Mouse (Mus musculus): ENCODE data around the gene Brinp3. TPM values are rescaled to one million over a fixed set of nuclear protein-coding genes. Genes with fewer than 3 reads are reported as not detected.

Brinp3 gene
- polyA plus RNA-seq, 2 experiments: not detected

DNA sequence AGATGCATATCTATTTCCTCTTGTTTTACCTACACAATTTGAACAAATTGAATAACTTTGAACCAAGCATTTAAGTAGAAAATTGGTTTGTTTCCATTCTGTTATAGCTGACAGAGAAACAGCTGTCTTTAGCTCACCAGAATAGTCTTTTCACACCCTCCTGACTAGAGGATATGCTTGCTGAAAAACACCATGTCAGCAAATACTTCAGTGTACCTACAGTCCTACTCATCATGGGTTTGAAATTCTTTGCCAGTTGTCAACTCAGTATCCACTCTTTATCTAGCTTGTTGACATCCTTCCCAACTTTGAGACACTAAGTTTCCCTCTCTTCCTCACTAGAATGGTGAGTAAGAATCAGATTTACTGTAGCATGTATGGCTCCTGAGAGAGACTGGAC is 62.4 kb downstream of the Brinp3 start:
- Histone ChIP-seq H3K9me3 (ENCODE audit: control insufficient read depth, low read length) (no peaks in the 10 kb centered on the region), H3K36me3 (replicated peaks; ENCODE audit: control insufficient read depth, insufficient read depth, low read depth) (no peaks in the 10 kb centered on the region), H3K27me3 (ENCODE audit: control insufficient read depth, insufficient read depth, low read length) (no peaks in the 10 kb centered on the region), H3K4me3 (ENCODE audit: insufficient read depth in 1 of 2, low read depth in 2 of 2, low read length in 2 of 2) (no peak overlapping the region), H3K27ac (no peak overlapping the region), H3K9ac (replicated peaks) (no peak overlapping the region), H3K4me2 (ENCODE audit: low read depth) (no peak overlapping the region), H3K4me1 (replicated peaks; ENCODE audit: control insufficient read depth in 2 of 2, insufficient read depth in 2 of 2, low read length in 1 of 2) (no peaks in the 10 kb centered on the region)
- DNase-seq (ENCODE audit: low read depth in 3 of 3, low spot score in 3 of 3) (no peak), ATAC-seq (ENCODE audit: insufficient read depth) (no peak)
- no peak for TF ChIP-seq EP300 (IDR thresholded peaks at IDR 0.05; ENCODE audit: low read depth)
- no peak for TF ChIP-seq CTCF (IDR thresholded peaks at IDR 0.05; ENCODE audit: low read depth)

DNA sequence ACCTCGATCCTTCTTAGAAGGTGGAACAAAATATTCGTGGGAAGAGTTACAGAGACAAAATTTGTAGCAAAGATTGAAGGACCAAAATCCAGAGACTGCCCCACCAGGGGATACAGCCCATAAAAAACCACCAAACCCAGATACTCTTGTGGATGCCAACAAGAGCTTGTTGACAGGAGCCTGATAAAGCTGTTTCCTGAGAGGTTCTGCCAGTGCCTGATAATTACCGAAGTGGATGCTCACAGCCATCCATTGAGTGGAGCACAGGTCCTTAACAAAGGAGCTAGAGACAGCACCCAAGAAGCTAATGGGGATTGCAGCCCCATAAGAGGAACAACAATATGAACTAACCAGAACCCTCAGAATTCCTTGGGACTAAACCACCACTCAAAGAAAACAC is 67.6 kb downstream of the Brinp3 start:
- no peak for DNase-seq (ENCODE audit: low read depth in 3 of 3, low spot score in 3 of 3)
- H3K4me3 ChIP-seq (ENCODE audit: insufficient read depth in 1 of 2, low read depth in 2 of 2, low read length in 2 of 2): no peak overlapping the region
- no peak overlapping the region for H3K9ac ChIP-seq (replicated peaks)
- TF ChIP-seq CTCF (IDR thresholded peaks at IDR 0.05; ENCODE audit: low read depth) (no peak), EP300 (IDR thresholded peaks at IDR 0.05; ENCODE audit: low read depth) (no peak)
- no peak overlapping the region for H3K27ac ChIP-seq
- H3K36me3 ChIP-seq (replicated peaks; ENCODE audit: control insufficient read depth, insufficient read depth, low read depth): no peaks in the 10 kb centered on the region
- H3K4me2 ChIP-seq (ENCODE audit: low read depth): no peak overlapping the region
- 51% methylated on average over 3 of the region's 3 CpGs for WGBS (ENCODE audit: insufficient replicate concordance)
- ATAC-seq (ENCODE audit: insufficient read depth): no peak
- no peaks in the 10 kb centered on the region for H3K27me3 ChIP-seq (ENCODE audit: control insufficient read depth, insufficient read depth, low read length)
- H3K9me3 ChIP-seq (ENCODE audit: control insufficient read depth, low read length): no peaks in the 10 kb centered on the region
- H3K4me1 ChIP-seq (replicated peaks; ENCODE audit: control insufficient read depth in 2 of 2, insufficient read depth in 2 of 2, low read length in 1 of 2): no peaks in the 10 kb centered on the region

DNA sequence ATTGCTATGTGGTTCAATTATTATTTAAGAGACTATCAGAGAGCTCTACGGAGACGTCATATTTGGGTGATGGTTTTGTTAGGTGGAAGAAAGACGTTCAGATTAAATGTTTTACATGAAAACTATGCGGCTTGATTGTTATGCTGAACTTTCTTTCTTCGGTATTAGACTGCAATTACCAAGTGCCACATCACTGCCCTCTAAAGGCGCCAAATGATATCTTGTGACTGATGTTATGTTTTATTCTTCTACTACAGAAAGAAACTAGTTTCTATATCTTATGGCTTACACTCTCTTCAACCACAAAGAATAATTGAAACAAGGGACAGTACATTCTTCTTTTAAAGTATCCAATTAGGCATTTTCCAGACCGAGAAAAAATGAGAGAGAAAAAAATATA is 89.6 kb downstream of the Brinp3 start:
- Histone ChIP-seq H3K9me3 (ENCODE audit: control insufficient read depth, low read length) (no peaks in the 10 kb centered on the region), H3K27ac (no peak overlapping the region), H3K4me3 (ENCODE audit: insufficient read depth in 1 of 2, low read depth in 2 of 2, low read length in 2 of 2) (no peak overlapping the region), H3K27me3 (ENCODE audit: control insufficient read depth, insufficient read depth, low read length) (no peaks in the 10 kb centered on the region), H3K36me3 (replicated peaks; ENCODE audit: control insufficient read depth, insufficient read depth, low read depth) (no peaks in the 10 kb centered on the region), H3K4me1 (replicated peaks; ENCODE audit: control insufficient read depth in 2 of 2, insufficient read depth in 2 of 2, low read length in 1 of 2) (no peaks in the 10 kb centered on the region), H3K9ac (replicated peaks) (no peak overlapping the region), H3K4me2 (ENCODE audit: low read depth) (no peak overlapping the region)
- TF ChIP-seq EP300 (IDR thresholded peaks at IDR 0.05; ENCODE audit: low read depth) (no peak), CTCF (IDR thresholded peaks at IDR 0.05; ENCODE audit: low read depth) (no peak)
- 57% methylated on average over 7 of the region's 7 CpGs for WGBS (ENCODE audit: insufficient replicate concordance)
- DNase-seq (ENCODE audit: low read depth in 3 of 3, low spot score in 3 of 3) (no peak), ATAC-seq (ENCODE audit: insufficient read depth) (no peak)

DNA sequence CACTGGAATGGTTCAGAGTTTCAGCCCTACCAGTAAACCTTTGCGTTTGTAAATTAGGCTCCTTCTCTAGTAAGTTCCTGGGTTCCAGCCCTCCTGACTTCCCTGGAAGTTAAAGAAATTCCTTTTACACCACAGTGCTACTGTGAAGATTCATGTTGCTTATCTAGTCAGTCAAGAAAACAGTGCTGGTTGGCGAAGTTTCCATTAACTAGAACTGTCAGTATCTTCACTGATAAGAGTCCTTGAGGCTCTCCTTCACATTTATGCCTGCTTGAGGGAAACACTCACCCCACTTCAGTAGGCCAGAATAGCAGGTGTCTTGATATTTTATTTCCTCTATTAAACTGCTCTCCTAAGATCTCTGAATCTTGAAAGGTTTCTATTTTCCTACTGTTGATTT is 138.3 kb downstream of the Brinp3 start:
- ATAC-seq (ENCODE audit: insufficient read depth): no peak
- no peak overlapping the region for H3K27ac ChIP-seq
- TF ChIP-seq CTCF (IDR thresholded peaks at IDR 0.05; ENCODE audit: low read depth): no peak
- no peaks in the 10 kb centered on the region for H3K4me1 ChIP-seq (replicated peaks; ENCODE audit: control insufficient read depth in 2 of 2, insufficient read depth in 2 of 2, low read length in 1 of 2)
- H3K9ac ChIP-seq (replicated peaks): no peak overlapping the region
- H3K36me3 ChIP-seq (replicated peaks; ENCODE audit: control insufficient read depth, insufficient read depth, low read depth): no peaks in the 10 kb centered on the region
- H3K9me3 ChIP-seq (ENCODE audit: control insufficient read depth, low read length): no peaks in the 10 kb centered on the region
- H3K4me3 ChIP-seq (ENCODE audit: insufficient read depth in 1 of 2, low read depth in 2 of 2, low read length in 2 of 2): no peak overlapping the region
- no peak for DNase-seq (ENCODE audit: low read depth in 3 of 3, low spot score in 3 of 3)
- 25% methylated on average over 2 of the region's 2 CpGs for WGBS (ENCODE audit: insufficient replicate concordance)
- no peaks in the 10 kb centered on the region for H3K27me3 ChIP-seq (ENCODE audit: control insufficient read depth, insufficient read depth, low read length)
- H3K4me2 ChIP-seq (ENCODE audit: low read depth): no peak overlapping the region

DNA sequence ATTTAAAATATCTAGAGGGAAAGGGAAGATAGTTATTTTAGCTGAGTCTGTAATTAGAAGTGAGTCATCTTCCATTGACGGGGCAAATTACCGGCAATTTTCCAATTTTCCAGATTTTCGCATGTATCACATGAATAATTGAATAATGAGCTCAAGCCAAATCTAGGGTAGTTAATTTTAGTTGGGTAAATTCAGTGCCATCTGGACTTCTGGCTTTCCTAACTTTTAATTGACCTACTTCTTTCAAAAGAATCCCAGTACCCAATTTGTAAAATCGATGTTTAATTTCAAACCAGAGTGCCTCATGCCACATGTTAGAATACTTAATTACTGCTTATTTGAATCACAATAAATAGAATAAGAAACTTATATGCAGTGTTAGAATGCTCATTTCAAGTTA is 162.7 kb downstream of the Brinp3 start:
- TF ChIP-seq EP300 (IDR thresholded peaks at IDR 0.05; ENCODE audit: low read depth): no peak
- TF ChIP-seq CTCF (IDR thresholded peaks at IDR 0.05; ENCODE audit: low read depth): no peak
- Histone ChIP-seq H3K4me3 (ENCODE audit: insufficient read depth in 1 of 2, low read depth in 2 of 2, low read length in 2 of 2) (no peak overlapping the region), H3K9ac (replicated peaks) (no peak overlapping the region), H3K27ac (no peak overlapping the region), H3K36me3 (replicated peaks; ENCODE audit: control insufficient read depth, insufficient read depth, low read depth) (no peaks in the 10 kb centered on the region), H3K4me1 (replicated peaks; ENCODE audit: control insufficient read depth in 2 of 2, insufficient read depth in 2 of 2, low read length in 1 of 2) (no peaks in the 10 kb centered on the region), H3K9me3 (ENCODE audit: control insufficient read depth, low read length) (no peaks in the 10 kb centered on the region), H3K4me2 (ENCODE audit: low read depth) (no peak overlapping the region), H3K27me3 (ENCODE audit: control insufficient read depth, insufficient read depth, low read length) (no peaks in the 10 kb centered on the region)
- WGBS (ENCODE audit: insufficient replicate concordance): 73% methylated on average over 4 of the region's 4 CpGs
- DNase-seq (ENCODE audit: low read depth in 3 of 3, low spot score in 3 of 3) (no peak), ATAC-seq (ENCODE audit: insufficient read depth) (no peak)

DNA sequence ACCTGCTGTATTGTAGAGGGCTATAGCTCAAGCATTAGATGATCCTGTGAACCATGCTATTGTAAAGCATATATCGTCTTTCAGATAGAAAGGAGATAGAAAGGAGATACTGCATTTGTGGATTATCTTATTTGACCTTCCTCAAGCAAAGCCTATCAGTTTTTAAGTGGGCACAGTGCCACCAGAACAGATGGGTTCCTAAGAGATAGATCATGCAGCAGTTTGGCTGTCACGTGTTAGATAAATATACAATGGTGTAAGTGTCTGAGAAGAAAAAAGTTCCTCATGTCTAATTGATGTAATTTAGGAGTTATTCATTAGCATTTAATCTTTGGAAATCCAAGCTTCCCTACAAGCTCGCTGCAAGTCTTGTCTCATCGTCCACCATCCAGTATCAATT is 206.2 kb downstream of the Brinp3 start:
- Histone ChIP-seq H3K4me1 (replicated peaks; ENCODE audit: control insufficient read depth in 2 of 2, insufficient read depth in 2 of 2, low read length in 1 of 2) (no peaks in the 10 kb centered on the region), H3K36me3 (replicated peaks; ENCODE audit: control insufficient read depth, insufficient read depth, low read depth) (no peaks in the 10 kb centered on the region), H3K4me3 (ENCODE audit: insufficient read depth in 1 of 2, low read depth in 2 of 2, low read length in 2 of 2) (no peak overlapping the region), H3K9ac (replicated peaks) (no peak overlapping the region), H3K4me2 (ENCODE audit: low read depth) (no peak overlapping the region), H3K27me3 (ENCODE audit: control insufficient read depth, insufficient read depth, low read length) (no peaks in the 10 kb centered on the region), H3K9me3 (ENCODE audit: control insufficient read depth, low read length) (no peaks in the 10 kb centered on the region), H3K27ac (no peak overlapping the region)
- no peak for DNase-seq (ENCODE audit: low read depth in 3 of 3, low spot score in 3 of 3)
- ATAC-seq (ENCODE audit: insufficient read depth): no peak
- WGBS (ENCODE audit: insufficient replicate concordance): 64% methylated on average over 4 of the region's 4 CpGs
- no peak for TF ChIP-seq CTCF (IDR thresholded peaks at IDR 0.05; ENCODE audit: low read depth)
- TF ChIP-seq EP300 (IDR thresholded peaks at IDR 0.05; ENCODE audit: low read depth): no peak

All from liver, embryonic 14.5 days (tissue).